Mouse (Mus musculus) brain, adult 2 months (tissue): ENCODE results near the gene Lrrn1.

ENCODE experiments used
- DNase-seq: peaks from one replicate; pipeline ENCODE4 v3.0.0; 2011; ENCODE audit warnings: low read depth, low spot score

Lrrn1 gene

GRCm38 (mm10) chr6:107577309-107577708 is 47.7 kb downstream of the Lrrn1 start:
- no peak for DNase-seq

- no peak for DNase-seq
These were observed 54.3 kb downstream of the Lrrn1 start for GRCm38 (mm10) chr6:107583759-107584383.

- no peak for DNase-seq
These were observed 75.6 kb downstream of the Lrrn1 start for GRCm38 (mm10) chr6:107605151-107605550.

- DNase-seq, result peak; percentile 73
These were observed 84.7 kb downstream of the Lrrn1 start for GRCm38 (mm10) chr6:107614288-107614687.
